Mouse (Mus musculus) hindbrain, embryonic 14.5 days (tissue): Measurements from ENCODE around the gene Rex1bd. TPM values are rescaled to one million over a fixed set of nuclear protein-coding genes. Genes with fewer than 3 reads are reported as not detected.
A peak's percentile ranks its signal among the peaks of the same experiment; 100 is the strongest.

Source experiments
- ATAC-seq: fragments of 200-750 bp; cut with Nextera tagmentation; 2 replicates; pipeline ENCODE4 v1.8.0; 2017; ENCODE audit warnings: moderate number of reproducible peaks, mild to moderate bottlenecking, moderate TSS enrichment, moderate library complexity; ENCODE audit not compliant: low FRiP score
- DNase-seq: peaks from one replicate; pipeline ENCODE4 v3.0.0-alpha.2; 2015; ENCODE audit warnings: low spot score
- H3K27ac ChIP-seq: fragments of 300-500 bp; sonication (generic); 2 replicates; pipeline ENCODE4 v1.5.1; 2014; ENCODE audit warnings: mild to moderate bottlenecking, moderate library complexity
- H3K27me3 ChIP-seq: fragments of 300-500 bp; sonication (generic); 2 replicates; pipeline ENCODE4 v1.6.1; 2014; ENCODE audit warnings: mild to moderate bottlenecking, low read length, mixed read lengths; ENCODE audit not compliant: control insufficient read depth, insufficient read depth
- H3K36me3 ChIP-seq: fragments of 300-500 bp; sonication (generic); replicated peaks from 2 replicates; pipeline ENCODE4 v1.6.1; 2014; ENCODE audit not compliant: control insufficient read depth, insufficient read depth
- H3K4me1 ChIP-seq: fragments of 300-500 bp; sonication (generic); replicated peaks from 2 replicates; pipeline ENCODE4 v1.6.1; 2014; ENCODE audit warnings: antibody characterized with exemption, low read length, mixed read lengths; ENCODE audit not compliant: control insufficient read depth, insufficient read depth
- H3K4me2 ChIP-seq: fragments of 300-500 bp; sonication (generic); replicated peaks from 2 replicates; pipeline ENCODE4 v1.6.1; 2014; ENCODE audit warnings: mild to moderate bottlenecking, moderate library complexity
- H3K4me3 ChIP-seq: fragments of 300-500 bp; sonication (generic); replicated peaks from 2 replicates; pipeline ENCODE4 v1.5.1; 2014; ENCODE audit warnings: mild to moderate bottlenecking, low read length
- H3K9ac ChIP-seq: fragments of 300-500 bp; sonication (generic); 2 replicates; pipeline ENCODE4 v1.6.1; 2014
- H3K9me3 ChIP-seq: fragments of 300-500 bp; sonication (generic); 2 replicates; pipeline ENCODE4 v1.6.1; 2016; ENCODE audit warnings: low read length; ENCODE audit not compliant: control insufficient read depth
- WGBS: fragments of 180-500 bp; shearing (Covaris S2); extraction: QIAGEN DNeasy Blood & Tissue Kit; methylation state at CpG from one replicate; pipeline ENCODE4 v1.1.7; 2014; 5-methylcytosine and 5-hydroxymethylcytosine counted together
- polyA plus RNA-seq: library from polyadenylated mRNA; unstranded; fragments of >200 nt; fragmentation: Nextera tagmentation; extraction: Ambion mirVana; gene quantifications from 2 replicates; pipeline ENCODE4 v1.2.1, GENCODE M21; 2014

Rex1bd gene
- polyA plus RNA-seq, 1 experiment from 2014 or later, result 166 TPM

- ATAC-seq (no peak), DNase-seq (no peak)
- peaks cover 89% of the 10 kb centered on the region for H3K27me3 ChIP-seq
- H3K4me3 ChIP-seq, result peak overlapping the region; percentile 1; the same call in 1 of the 2 replicates
- H3K27ac ChIP-seq, result no peak overlapping the region
- peaks cover 27% of the 10 kb centered on the region for H3K4me1 ChIP-seq
- no peak overlapping the region for H3K9ac ChIP-seq
- H3K9me3 ChIP-seq, result no peaks in the 10 kb centered on the region
- H3K4me2 ChIP-seq, result peak overlapping the region; percentile 69
- H3K36me3 ChIP-seq, result peaks cover 13% of the 10 kb centered on the region
- WGBS, result 5% methylated on average over 14 of the region's 14 CpGs
Observed at GRCm38 (mm10) chr8:70488931-70489470, 17.6 kb downstream of the Rex1bd start.

DNA sequence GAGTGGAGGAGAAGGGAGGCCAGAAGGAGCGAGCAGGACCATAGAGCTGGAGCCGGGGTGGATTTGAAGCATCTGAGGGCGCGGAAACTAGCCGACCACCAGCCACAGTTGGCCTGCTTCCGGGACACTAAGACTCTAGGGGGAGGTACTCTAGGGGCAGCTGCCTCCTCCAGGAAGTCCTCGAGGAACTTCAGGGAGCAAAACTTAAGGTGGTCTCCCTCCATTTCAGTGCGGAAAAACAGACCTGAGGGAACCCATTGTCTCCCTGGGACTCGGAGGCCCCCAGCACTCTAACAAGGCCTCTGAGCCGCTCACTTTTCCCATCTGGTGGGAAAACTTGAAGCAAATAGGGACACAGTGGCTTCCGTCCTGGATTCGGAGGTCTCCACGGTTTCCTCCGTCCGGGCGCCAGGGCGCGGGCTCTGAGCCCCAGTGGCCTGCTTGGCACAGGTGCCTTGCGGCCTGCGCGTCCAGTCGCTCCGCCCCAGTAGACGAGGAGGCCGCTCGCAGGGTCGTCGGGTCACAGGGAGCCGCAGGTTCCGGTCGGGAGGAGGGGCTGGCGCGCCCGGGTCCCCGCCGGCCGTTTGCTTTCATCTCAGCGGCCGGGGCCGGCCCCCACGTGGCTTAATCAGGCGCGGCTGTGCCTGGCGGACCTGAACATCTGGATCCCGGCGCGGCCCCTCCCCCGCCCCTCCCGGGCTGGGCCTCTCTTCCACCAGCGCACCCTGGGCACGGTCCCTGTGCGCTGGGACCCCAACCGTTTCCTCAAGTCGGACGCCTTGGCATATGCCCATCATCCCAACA is 18.4 kb downstream of the Rex1bd start:
- 1% methylated on average over 55 of the region's 55 CpGs for WGBS
- no peak for ATAC-seq

GRCm38 (mm10) chr8:70486941-70487520 is 19.5 kb downstream of the Rex1bd start, which contains the start of gene Tmem59l:
TSS of gene Tmem59l (minus strand) at chr8:70487358.
- Histone ChIP-seq H3K27ac (no peak within 1 kb of the TSS), H3K4me2 (peak within 1 kb of the TSS; percentile 69), H3K9me3 (no peaks in the 10 kb centered on the region), H3K27me3 (peaks cover 85% of the 10 kb centered on the region), H3K4me3 (peak within 1 kb of the TSS; percentile 54), H3K36me3 (peaks cover 16% of the 10 kb centered on the region), H3K4me1 (peaks cover 15% of the 10 kb centered on the region), H3K9ac (peak within 1 kb of the TSS; percentile 89)
- ATAC-seq, result peak; percentile 79
- DNase-seq, result peak; percentile 74
- whole genome bisulfite sequencing, result 4% methylated on average over 33 of the region's 33 CpGs

More for the DNA sequence above, 18.4 kb downstream of the Rex1bd start:
- peak overlapping the region; percentile 69 for H3K4me2 ChIP-seq
- H3K9ac ChIP-seq, result peak overlapping the region; percentile 28; the same call in 1 of the 2 replicates
- H3K4me1 ChIP-seq, result peaks cover 21% of the 10 kb centered on the region
- peak overlapping the region; percentile 22 for H3K4me3 ChIP-seq
- H3K9me3 ChIP-seq, result no peaks in the 10 kb centered on the region
- DNase-seq, result no peak
- H3K36me3 ChIP-seq, result peaks cover 16% of the 10 kb centered on the region
- H3K27me3 ChIP-seq, result peaks cover 86% of the 10 kb centered on the region
- no peak overlapping the region for H3K27ac ChIP-seq

DNA sequence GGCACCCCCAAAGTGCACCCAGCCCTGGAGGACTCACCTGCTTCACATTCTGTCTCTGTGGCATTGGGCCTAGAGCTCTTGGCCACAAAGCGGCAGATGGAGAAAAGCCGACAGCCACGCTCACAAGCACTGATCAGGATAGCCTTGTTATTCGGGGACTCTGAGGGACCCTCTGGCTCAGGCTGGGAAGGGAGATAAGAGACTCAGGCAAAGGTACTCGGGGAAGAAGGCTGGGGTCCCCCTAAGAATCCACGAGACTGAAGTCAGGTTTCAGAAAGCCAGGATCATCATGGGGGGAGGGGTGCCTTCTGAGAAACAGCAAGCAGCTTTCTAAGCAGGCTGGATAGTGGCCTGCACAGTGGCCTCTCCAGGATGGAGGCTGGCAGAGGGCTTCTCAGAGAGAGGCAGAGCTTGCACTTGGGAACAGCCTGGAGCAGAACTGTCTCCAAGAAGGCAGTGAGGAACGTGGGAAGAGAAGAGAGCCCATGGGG is 20.3 kb downstream of the Rex1bd start:
- H3K27me3 ChIP-seq, result peaks cover 84% of the 10 kb centered on the region
- DNase-seq (no peak), ATAC-seq (no peak)
- no peaks in the 10 kb centered on the region for H3K9me3 ChIP-seq
- H3K4me3 ChIP-seq, result peak overlapping the region; percentile 54
- peaks cover 15% of the 10 kb centered on the region for H3K4me1 ChIP-seq
- peaks cover 16% of the 10 kb centered on the region for H3K36me3 ChIP-seq
- peak overlapping the region; percentile 69 for H3K4me2 ChIP-seq
- WGBS, result 49% methylated on average over 7 of the region's 7 CpGs
- H3K27ac ChIP-seq, result no peak overlapping the region
- peak overlapping the region; percentile 89 for H3K9ac ChIP-seq

GRCm38 (mm10) chr8:70482943-70483342 is 23.6 kb downstream of the Rex1bd start:
- peaks cover 16% of the 10 kb centered on the region for H3K36me3 ChIP-seq
- no peak overlapping the region for H3K4me3 ChIP-seq
- ATAC-seq, result no peak
- H3K9me3 ChIP-seq, result no peaks in the 10 kb centered on the region
- WGBS, result 70% methylated on average over 2 of the region's 2 CpGs
- no peak overlapping the region for H3K9ac ChIP-seq
- H3K4me2 ChIP-seq, result no peak overlapping the region
- no peak overlapping the region for H3K27ac ChIP-seq
- DNase-seq, result no peak
- H3K4me1 ChIP-seq, result peaks cover 7% of the 10 kb centered on the region
- H3K27me3 ChIP-seq, result peaks cover 61% of the 10 kb centered on the region

GRCm38 (mm10) chr8:70481908-70482307 is 24.6 kb downstream of the Rex1bd start:
- peaks cover 58% of the 10 kb centered on the region for H3K27me3 ChIP-seq
- H3K9ac ChIP-seq, result no peak overlapping the region
- no peaks in the 10 kb centered on the region for H3K9me3 ChIP-seq
- no peak overlapping the region for H3K4me3 ChIP-seq
- DNase-seq (no peak), ATAC-seq (no peak)
- no peak overlapping the region for H3K4me2 ChIP-seq
- H3K4me1 ChIP-seq, result 0 out of 2 replicates have a peak, but pooled peaks cover 5% of the 10 kb centered on the region
- H3K36me3 ChIP-seq, result peaks cover 16% of the 10 kb centered on the region
- H3K27ac ChIP-seq, result no peak overlapping the region
- 74% methylated on average over 3 of the region's 3 CpGs for WGBS

DNA sequence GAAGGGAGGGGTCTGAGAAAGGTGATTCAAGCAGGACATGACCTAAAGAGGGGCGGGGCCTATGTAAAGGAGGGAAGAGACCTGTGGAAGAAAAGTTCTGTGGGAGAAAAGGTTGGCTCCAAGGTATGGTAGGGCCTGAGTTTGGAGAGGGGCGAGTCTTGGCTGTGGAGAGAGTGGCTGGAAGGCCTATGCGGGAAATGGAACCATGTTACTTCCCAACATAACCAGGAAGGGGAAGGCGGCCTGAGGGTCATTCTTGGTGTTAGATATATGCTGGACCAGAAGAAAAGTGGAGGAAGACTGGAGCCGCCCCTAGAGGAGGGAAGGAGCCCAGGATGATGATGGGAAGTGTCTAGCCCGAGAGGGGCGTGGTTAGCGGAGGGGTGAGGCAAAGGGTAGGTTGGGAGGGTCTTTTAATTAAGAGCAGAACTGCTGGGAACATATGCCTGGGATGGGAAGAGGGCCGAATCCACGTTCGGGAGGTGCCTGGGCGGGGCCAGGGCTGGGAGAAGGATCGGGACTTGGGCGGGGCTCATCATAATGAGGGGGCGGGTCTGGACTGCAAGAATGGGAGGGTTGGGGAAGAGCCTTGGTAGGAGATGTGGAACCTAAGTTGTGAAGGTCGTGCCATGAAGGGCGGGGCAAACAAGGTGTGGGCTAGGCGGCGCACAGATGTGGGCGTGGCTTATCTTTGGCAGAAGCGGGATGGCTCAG is 29.1 kb downstream of the Rex1bd start:
- under 1% methylated on average over 21 of the region's 21 CpGs for whole genome bisulfite sequencing
- Histone ChIP-seq H3K27me3 (peaks cover 21% of the 10 kb centered on the region; the same call in 1 of the 2 replicates), H3K4me1 (peaks cover 15% of the 10 kb centered on the region), H3K36me3 (no peaks in the 10 kb centered on the region), H3K9me3 (no peaks in the 10 kb centered on the region), H3K4me3 (peak overlapping the region; percentile 62), H3K4me2 (peak overlapping the region; percentile 92), H3K9ac (no peak overlapping the region), H3K27ac (no peak overlapping the region)
- no peak for DNase-seq
- ATAC-seq, result peak; percentile 18

GRCm38 (mm10) chr8:70476333-70477268 is 30.0 kb downstream of the Rex1bd start, which contains the start of gene Klhl26:
TSS of gene Klhl26 (minus strand) at chr8:70476968.
- Histone ChIP-seq H3K4me3 (peak within 1 kb of the TSS; percentile 62), H3K4me1 (peaks cover 15% of the 10 kb centered on the region), H3K4me2 (peak within 1 kb of the TSS; percentile 92), H3K9ac (peak within 1 kb of the TSS; percentile 82), H3K27me3 (peaks cover 12% of the 10 kb centered on the region; the same call in 1 of the 2 replicates), H3K27ac (no peak within 1 kb of the TSS), H3K36me3 (no peaks in the 10 kb centered on the region), H3K9me3 (no peaks in the 10 kb centered on the region)
- WGBS, result under 1% methylated on average over 53 of the region's 53 CpGs
- peak; percentile 91 for ATAC-seq
- peak; percentile 89 for DNase-seq
